Mouse (Mus musculus): ENCODE data around the gene Olfr60. TPM values are rescaled to one million over a fixed set of nuclear protein-coding genes. Genes with fewer than 3 reads are reported as not detected.

The Olfr60 gene
- total RNA-seq (2023), result not detected

DNA sequence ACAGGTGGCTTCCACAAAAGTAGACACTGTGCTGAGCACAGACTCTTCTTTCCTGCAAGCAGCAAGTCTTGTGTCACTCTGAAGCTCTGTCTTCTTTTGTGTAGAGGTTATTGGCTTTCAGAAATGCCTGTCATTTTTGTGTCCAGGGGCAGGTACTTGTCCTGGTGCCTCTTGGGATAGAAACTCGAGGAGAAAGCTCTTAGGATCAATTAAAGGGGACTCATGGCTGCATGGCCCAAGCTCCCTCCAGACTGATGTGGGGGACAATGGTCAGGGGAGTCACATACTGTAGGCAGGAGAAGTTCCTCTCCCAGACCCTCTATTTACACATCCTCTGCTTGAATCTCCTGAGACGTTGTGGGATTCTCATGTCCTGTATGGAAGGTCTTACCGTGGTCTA is at the start of gene Olfr60:
Gene Olfr60, minus strand, starts transcription at position 101 of the 400 bp plus-strand sequence.

DNA sequence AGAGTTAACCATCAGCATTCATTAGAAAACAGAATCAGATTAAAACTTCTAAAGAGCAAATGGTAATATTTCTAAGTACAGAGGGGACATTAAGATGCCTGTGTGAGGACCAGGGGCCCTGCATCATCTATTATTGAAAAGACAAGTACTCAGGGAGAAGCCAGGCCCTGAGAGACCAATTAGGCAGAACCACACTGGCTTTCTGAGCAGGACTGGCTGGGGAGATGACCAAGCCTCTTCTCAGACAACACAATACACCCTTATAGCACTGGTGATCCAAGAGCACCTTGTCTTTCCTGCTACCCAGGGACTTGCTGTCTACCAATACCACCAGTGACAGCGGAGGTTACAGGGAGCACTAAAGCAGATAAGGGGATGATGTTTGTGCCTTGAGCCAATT is 41.3 kb upstream of the Olfr60 start, which contains the start of gene Olfr531:
Gene Olfr531, minus strand, starts transcription at position 101 of the 400 bp plus-strand sequence.

DNA sequence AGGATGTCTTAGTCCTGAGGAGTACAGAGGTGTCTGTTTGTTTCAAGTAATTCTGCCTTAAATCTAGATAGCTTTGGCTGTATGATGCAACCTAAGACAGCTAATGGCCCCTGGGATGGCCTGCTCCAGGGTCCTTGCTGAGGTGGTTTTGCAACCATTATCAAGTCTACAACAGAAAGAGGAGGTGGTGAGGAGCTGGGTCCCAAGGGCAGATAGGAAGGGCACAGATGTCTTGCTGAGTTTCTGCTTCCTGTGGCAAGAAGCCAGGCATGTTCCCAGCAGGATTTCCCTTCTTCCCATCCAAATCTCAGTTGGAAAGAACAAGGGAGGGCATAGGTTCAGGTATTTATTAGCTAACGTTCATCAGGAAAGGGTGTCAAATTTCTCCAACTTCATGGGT is 14.8 kb upstream of the Olfr60 start, which contains the start of gene Olfr530:
Gene Olfr530, minus strand, starts transcription at position 101 of the 400 bp plus-strand sequence.

DNA sequence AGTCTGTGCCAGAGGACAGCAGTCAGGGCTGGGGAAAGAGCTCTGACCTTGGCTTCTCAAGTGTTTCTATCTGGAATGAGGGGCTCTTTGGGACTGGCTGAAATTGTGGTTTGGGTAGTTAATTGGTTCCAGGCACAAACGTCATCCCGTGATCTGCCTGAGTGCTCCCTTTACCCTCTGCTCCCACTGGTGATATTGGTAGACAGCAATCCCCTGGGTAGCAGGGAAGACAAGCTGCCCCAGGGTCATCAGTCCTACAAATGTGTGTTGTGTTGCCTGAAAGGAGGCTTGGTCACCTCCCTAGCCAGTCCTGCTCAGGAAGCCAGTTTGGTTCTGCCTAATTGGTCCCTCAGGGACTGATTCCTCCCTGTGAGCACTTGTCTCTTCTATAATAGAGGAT is 27.8 kb downstream of the Olfr60 start, which contains the start of gene Olfr527:
Gene Olfr527, plus strand, starts transcription at position 301 of the 400 bp plus-strand sequence.

DNA sequence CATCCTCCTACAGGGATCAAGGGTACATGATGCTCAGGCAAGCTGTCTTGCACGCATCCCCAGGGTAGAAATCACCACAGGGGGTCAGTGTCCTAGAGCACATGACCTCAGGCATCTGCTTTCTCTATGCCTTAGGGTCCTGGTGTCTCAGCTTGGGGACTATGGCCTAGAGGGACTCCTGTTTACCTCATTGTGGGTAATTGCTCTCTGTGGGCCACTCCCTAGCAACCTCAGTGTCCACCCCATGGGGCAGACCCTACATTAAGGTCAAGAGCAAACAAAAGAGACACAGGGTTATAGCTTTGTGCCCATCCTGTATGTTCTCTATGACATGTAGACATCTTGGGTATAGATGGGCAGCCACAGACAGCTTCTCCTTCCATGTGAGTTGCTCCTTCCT is 40.9 kb downstream of the Olfr60 start, which contains the start of gene Olfr525:
Gene Olfr525, plus strand, starts transcription at position 301 of the 400 bp plus-strand sequence.

Other genes starting within 250 kb of the Olfr60 start
- gene Paox, start 245.9 kb downstream of the Olfr60 start, total RNA-seq (2023), result 1 to 10 TPM; 2.7 to 3.7 TPM
- 10 to 100 TPM; 26.3 to 29.7 TPM for gene Echs1, start 245.2 kb downstream of the Olfr60 start, total RNA-seq (2023)
- 10 to 100 TPM; 12.5 to 23.6 TPM for gene Mtg1, start 224.1 kb downstream of the Olfr60 start, total RNA-seq (2023)
- not detected for gene Sprn, start 206.8 kb downstream of the Olfr60 start, total RNA-seq (2023)
- not detected for gene Olfr522, start 196.9 kb downstream of the Olfr60 start, total RNA-seq (2023)
- not detected for gene Olfr523, start 188.5 kb downstream of the Olfr60 start, total RNA-seq (2023)
- not detected for gene Olfr524, start 155.7 kb downstream of the Olfr60 start, total RNA-seq (2023)
- not detected for gene Cd163l1, start 143.4 kb downstream of the Olfr60 start, total RNA-seq (2023)
- gene 5830411N06Rik, start 114.4 kb downstream of the Olfr60 start, total RNA-seq (2023), result not detected
- not detected for gene Olfr525, start 40.8 kb downstream of the Olfr60 start, total RNA-seq (2023)
- not detected for gene Olfr527, start 27.7 kb downstream of the Olfr60 start, total RNA-seq (2023)
- gene Olfr530, start 14.7 kb upstream of the Olfr60 start, total RNA-seq (2023), result not detected
- not detected for gene Olfr531, start 41.2 kb upstream of the Olfr60 start, total RNA-seq (2023)
- gene Olfr532, start 60.0 kb upstream of the Olfr60 start, total RNA-seq (2023), result not detected
- not detected for gene Olfr533, start 101.7 kb upstream of the Olfr60 start, total RNA-seq (2023)
- gene Olfr535, start 122.5 kb upstream of the Olfr60 start, total RNA-seq (2023), result not detected
- gene Olfr536, start 145.7 kb upstream of the Olfr60 start, total RNA-seq (2023), result not detected
- gene Olfr538, start 206.2 kb upstream of the Olfr60 start, total RNA-seq (2023), result not detected
- gene Olfr46, start 239.6 kb upstream of the Olfr60 start, total RNA-seq (2023), result not detected

Measured in B cell, adult 67 days (primary cell).